Mouse (Mus musculus) hindbrain, embryonic 13.5 days (tissue): ENCODE measurements around the gene Cyp2ab1. TPM values are rescaled to one million over a fixed set of nuclear protein-coding genes. Genes with fewer than 3 reads are reported as not detected.

ENCODE experiments used
- ATAC-seq: fragments of 200-750 bp; cut with Nextera tagmentation; 2 replicates; pipeline ENCODE4 v1.8.0; 2017; ENCODE audit warnings: moderate TSS enrichment; ENCODE audit not compliant: low FRiP score
- H3K27ac ChIP-seq: fragments of 300-500 bp; sonication (generic); 2 replicates; pipeline ENCODE4 v1.5.1; 2015; ENCODE audit warnings: inconsistent platforms, mild to moderate bottlenecking, moderate library complexity
- H3K27me3 ChIP-seq: fragments of 300-500 bp; sonication (generic); 2 replicates; pipeline ENCODE4 v1.6.1; 2015; ENCODE audit warnings: mild to moderate bottlenecking, inconsistent platforms
- H3K36me3 ChIP-seq: fragments of 300-500 bp; sonication (generic); 2 replicates; pipeline ENCODE4 v1.6.1; 2015; ENCODE audit warnings: mild to moderate bottlenecking, inconsistent platforms
- H3K4me1 ChIP-seq: fragments of 300-500 bp; sonication (generic); replicated peaks from 2 replicates; pipeline ENCODE4 v1.6.1; 2015; ENCODE audit warnings: inconsistent platforms
- H3K4me2 ChIP-seq: fragments of 300-500 bp; sonication (generic); 2 replicates; pipeline ENCODE4 v1.6.1; 2015; ENCODE audit warnings: inconsistent platforms, mild to moderate bottlenecking, moderate library complexity
- H3K4me3 ChIP-seq: fragments of 300-500 bp; sonication (generic); 2 replicates; pipeline ENCODE4 v1.5.1; 2015; ENCODE audit warnings: mild to moderate bottlenecking, inconsistent platforms
- H3K9ac ChIP-seq: fragments of 300-500 bp; sonication (generic); 2 replicates; pipeline ENCODE4 v1.6.1; 2015; ENCODE audit warnings: mild to moderate bottlenecking, inconsistent platforms
- H3K9me3 ChIP-seq: fragments of 300-500 bp; sonication (generic); 2 replicates; pipeline ENCODE4 v1.6.1; 2016; ENCODE audit warnings: inconsistent platforms
- WGBS: fragments of 180-500 bp; shearing (Covaris S2); methylation state at CpG from one replicate; pipeline ENCODE4 v1.1.7; 2015; 5-methylcytosine and 5-hydroxymethylcytosine counted together
- polyA plus RNA-seq: library from polyadenylated mRNA; unstranded; fragments of >200 nt; fragmentation: Nextera tagmentation; extraction: Ambion mirVana; gene quantifications from 2 replicates; pipeline ENCODE4 v1.2.1, GENCODE M21; 2015

Cyp2ab1 gene
- polyA plus RNA-seq, 1 experiment from 2014 or later: not detected

- no peak overlapping the region for H3K4me3 ChIP-seq
- H3K9ac ChIP-seq: no peak overlapping the region
- no peaks in the 10 kb centered on the region for H3K9me3 ChIP-seq
- no peak overlapping the region for H3K4me2 ChIP-seq
- 81% methylated on average over 5 of the region's 5 CpGs for WGBS
- H3K27ac ChIP-seq: no peak overlapping the region
- peaks cover 11% of the 10 kb centered on the region for H3K36me3 ChIP-seq
- H3K4me1 ChIP-seq: no peaks in the 10 kb centered on the region
- no peak for ATAC-seq
- no peaks in the 10 kb centered on the region for H3K27me3 ChIP-seq
These were observed 1.3 kb downstream of the Cyp2ab1 start for GRCm38 (mm10) chr16:20323907-20324306.

GRCm38 (mm10) chr16:20322274-20322673 is 2.9 kb downstream of the Cyp2ab1 start:
- no peaks in the 10 kb centered on the region for H3K36me3 ChIP-seq
- H3K4me2 ChIP-seq: no peak overlapping the region
- no peak overlapping the region for H3K27ac ChIP-seq
- no peaks in the 10 kb centered on the region for H3K4me1 ChIP-seq
- H3K9ac ChIP-seq: no peak overlapping the region
- H3K27me3 ChIP-seq: no peaks in the 10 kb centered on the region
- no peak for ATAC-seq
- H3K4me3 ChIP-seq: no peak overlapping the region
- 89% methylated on average over 4 of the region's 4 CpGs for WGBS
- no peaks in the 10 kb centered on the region for H3K9me3 ChIP-seq

GRCm38 (mm10) chr16:20316770-20317169 is 8.4 kb downstream of the Cyp2ab1 start:
- 89% methylated on average over 6 of the region's 6 CpGs for WGBS
- Histone ChIP-seq H3K4me2 (no peak overlapping the region), H3K27ac (no peak overlapping the region), H3K36me3 (no peaks in the 10 kb centered on the region), H3K4me3 (no peak overlapping the region), H3K9me3 (no peaks in the 10 kb centered on the region), H3K4me1 (no peaks in the 10 kb centered on the region), H3K9ac (no peak overlapping the region), H3K27me3 (no peaks in the 10 kb centered on the region)
- no peak for ATAC-seq

- ATAC-seq: no peak
- Histone ChIP-seq H3K36me3 (no peaks in the 10 kb centered on the region), H3K9me3 (no peaks in the 10 kb centered on the region), H3K27ac (no peak overlapping the region), H3K4me2 (no peak overlapping the region), H3K27me3 (no peaks in the 10 kb centered on the region), H3K4me1 (no peaks in the 10 kb centered on the region), H3K9ac (no peak overlapping the region), H3K4me3 (no peak overlapping the region)
- 92% methylated on average over 4 of the region's 4 CpGs for WGBS
These were observed 9.9 kb downstream of the Cyp2ab1 start for GRCm38 (mm10) chr16:20315266-20315665.

- H3K27me3 ChIP-seq: no peaks in the 10 kb centered on the region
- no peaks in the 10 kb centered on the region for H3K9me3 ChIP-seq
- no peaks in the 10 kb centered on the region for H3K36me3 ChIP-seq
- H3K4me3 ChIP-seq: no peak overlapping the region
- no peak overlapping the region for H3K4me2 ChIP-seq
- 76% methylated on average over 14 of the region's 14 CpGs for WGBS
- H3K27ac ChIP-seq: no peak overlapping the region
- ATAC-seq: no peak
- no peak overlapping the region for H3K9ac ChIP-seq
- H3K4me1 ChIP-seq: no peaks in the 10 kb centered on the region
These were observed 12.9 kb downstream of the Cyp2ab1 start for GRCm38 (mm10) chr16:20312272-20312671.

- peaks cover 7% of the 10 kb centered on the region for H3K36me3 ChIP-seq
- peak within 1 kb of the TSS; percentile 84 for H3K9ac ChIP-seq
- ATAC-seq: peak; percentile 94
- peak within 1 kb of the TSS; percentile 95 for H3K4me3 ChIP-seq
- peaks cover 25% of the 10 kb centered on the region for H3K4me1 ChIP-seq
- H3K27ac ChIP-seq: peak within 1 kb of the TSS; percentile 71
- peak within 1 kb of the TSS; percentile 88 for H3K4me2 ChIP-seq
- under 1% methylated on average over 52 of the region's 52 CpGs for WGBS
- no peaks in the 10 kb centered on the region for H3K27me3 ChIP-seq
- no peaks in the 10 kb centered on the region for H3K9me3 ChIP-seq
These were observed 23.2 kb downstream of the Cyp2ab1 start, which contains the start of gene Parl for GRCm38 (mm10) chr16:20301770-20302649. Parl (minus strand) TSS chr16:20302387.

- Histone ChIP-seq H3K4me2 (peak overlapping the region; percentile 16), H3K36me3 (peaks cover 23% of the 10 kb centered on the region), H3K27me3 (no peaks in the 10 kb centered on the region), H3K27ac (no peak overlapping the region), H3K9me3 (no peaks in the 10 kb centered on the region), H3K4me1 (peaks cover 25% of the 10 kb centered on the region), H3K9ac (0 out of 2 replicates have a peak overlapping the region, but pooled peaks have one; percentile 6), H3K4me3 (no peak overlapping the region)
- 97% methylated on average over 2 of the region's 2 CpGs for WGBS
- ATAC-seq: no peak
These were observed 25.1 kb downstream of the Cyp2ab1 start for GRCm38 (mm10) chr16:20300076-20300475.

GRCm38 (mm10) chr16:20280238-20280637 is 45.0 kb downstream of the Cyp2ab1 start:
- 95% methylated on average over 4 of the region's 4 CpGs for WGBS
- Histone ChIP-seq H3K27ac (no peak overlapping the region), H3K9ac (no peak overlapping the region), H3K27me3 (no peaks in the 10 kb centered on the region), H3K36me3 (peaks cover 74% of the 10 kb centered on the region), H3K4me2 (no peak overlapping the region), H3K4me3 (no peak overlapping the region), H3K4me1 (no peaks in the 10 kb centered on the region), H3K9me3 (no peaks in the 10 kb centered on the region)
- ATAC-seq: no peak

GRCm38 (mm10) chr16:20279395-20279794 is 45.8 kb downstream of the Cyp2ab1 start:
- Histone ChIP-seq H3K27ac (no peak overlapping the region), H3K9ac (no peak overlapping the region), H3K4me3 (no peak overlapping the region), H3K27me3 (no peaks in the 10 kb centered on the region), H3K4me2 (no peak overlapping the region), H3K36me3 (peaks cover 66% of the 10 kb centered on the region), H3K9me3 (no peaks in the 10 kb centered on the region), H3K4me1 (no peaks in the 10 kb centered on the region)
- no peak for ATAC-seq
- WGBS: 97% methylated on average over 5 of the region's 5 CpGs

GRCm38 (mm10) chr16:20272994-20273393 is 52.2 kb downstream of the Cyp2ab1 start:
- H3K4me2 ChIP-seq: no peak overlapping the region
- ATAC-seq: no peak
- H3K9me3 ChIP-seq: no peaks in the 10 kb centered on the region
- 53% methylated on average over 3 of the region's 3 CpGs for WGBS
- H3K9ac ChIP-seq: no peak overlapping the region
- H3K36me3 ChIP-seq: peaks cover 8% of the 10 kb centered on the region
- no peaks in the 10 kb centered on the region for H3K27me3 ChIP-seq
- H3K4me1 ChIP-seq: no peaks in the 10 kb centered on the region
- no peak overlapping the region for H3K4me3 ChIP-seq
- H3K27ac ChIP-seq: no peak overlapping the region

- no peaks in the 10 kb centered on the region for H3K9me3 ChIP-seq
- no peaks in the 10 kb centered on the region for H3K36me3 ChIP-seq
- H3K4me2 ChIP-seq: no peak overlapping the region
- no peaks in the 10 kb centered on the region for H3K4me1 ChIP-seq
- no peaks in the 10 kb centered on the region for H3K27me3 ChIP-seq
- no peak for ATAC-seq
- H3K9ac ChIP-seq: no peak overlapping the region
- H3K27ac ChIP-seq: no peak overlapping the region
- WGBS: 89% methylated on average over 4 of the region's 4 CpGs
- H3K4me3 ChIP-seq: no peak overlapping the region
These were observed 53.9 kb downstream of the Cyp2ab1 start for GRCm38 (mm10) chr16:20271339-20271738.

- no peak overlapping the region for H3K9ac ChIP-seq
- H3K9me3 ChIP-seq: no peaks in the 10 kb centered on the region
- H3K27ac ChIP-seq: no peak overlapping the region
- no peaks in the 10 kb centered on the region for H3K27me3 ChIP-seq
- no peaks in the 10 kb centered on the region for H3K36me3 ChIP-seq
- 85% methylated on average over 7 of the region's 7 CpGs for WGBS
- H3K4me1 ChIP-seq: no peaks in the 10 kb centered on the region
- no peak overlapping the region for H3K4me3 ChIP-seq
- no peak for ATAC-seq
- H3K4me2 ChIP-seq: no peak overlapping the region
These were observed 60.1 kb downstream of the Cyp2ab1 start for GRCm38 (mm10) chr16:20265089-20265488.
